Mouse (Mus musculus) thymus, adult 2 months (tissue): Measurements from ENCODE around the gene Trim31. TPM values are rescaled to one million over a fixed set of nuclear protein-coding genes. Genes with fewer than 3 reads are reported as not detected.

Experiments
- DNase-seq: peaks from one replicate; pipeline ENCODE4 v3.0.0; 2021
- H3K27ac ChIP-seq: fragments of 200-500 bp; 2 replicates; pipeline ENCODE4 v1.5.1; 2012; ENCODE audit warnings: low read length, control low read depth; ENCODE audit not compliant: control insufficient read depth, insufficient read depth
- H3K27me3 ChIP-seq: fragments of 200-500 bp; 2 replicates; pipeline ENCODE4 v1.6.1; 2012; ENCODE audit warnings: mild to moderate bottlenecking, low read length, moderate library complexity, mixed read lengths; ENCODE audit not compliant: control insufficient read depth, insufficient read depth
- H3K36me3 ChIP-seq: fragments of 200-500 bp; 2 replicates; pipeline ENCODE4 v1.6.1; 2012; ENCODE audit warnings: mild to moderate bottlenecking, low read length, moderate library complexity; ENCODE audit not compliant: control insufficient read depth, insufficient read depth
- H3K4me1 ChIP-seq: fragments of 200-500 bp; replicated peaks from 2 replicates; pipeline ENCODE4 v1.6.1; 2012; ENCODE audit warnings: low read length; ENCODE audit not compliant: control insufficient read depth, insufficient read depth
- H3K4me3 ChIP-seq: fragments of 200-500 bp; 2 replicates; pipeline ENCODE4 v1.5.1; 2012; ENCODE audit warnings: mild to moderate bottlenecking, low read length, control low read depth, moderate library complexity; ENCODE audit not compliant: control insufficient read depth, insufficient read depth
- CTCF ChIP-seq: fragments of 200-500 bp; IDR thresholded peaks from 2 replicates; pipeline ENCODE4 v1.5.1; 2012; ENCODE audit warnings: mild to moderate bottlenecking, control low read depth, low read length, moderate library complexity, borderline replicate concordance; ENCODE audit not compliant: control insufficient read depth, poor library complexity, insufficient read depth; ENCODE audit errors: extremely low read depth
- POLR2A ChIP-seq: fragments of 200-500 bp; IDR thresholded peaks from 2 replicates; pipeline ENCODE4 v1.6.1; 2012; ENCODE audit warnings: mild to moderate bottlenecking, low read length, control low read depth, moderate library complexity; ENCODE audit not compliant: control insufficient read depth, poor library complexity, insufficient read depth; ENCODE audit errors: extremely low read depth
- WGBS: fragments of 180-500 bp; shearing (Covaris S2); methylation state at CpG from one replicate; pipeline ENCODE4 v1.1.7; 2018; 5-methylcytosine and 5-hydroxymethylcytosine counted together
- polyA plus RNA-seq: library from polyadenylated mRNA; depleted of rRNA; stranded (reverse); fragments of >200 nt; gene quantifications from 2 replicates; pipeline ENCODE4 v1.2.3, GENCODE M21; 2012

The Trim31 gene
- polyA plus RNA-seq, 1 experiment = 0.38 TPM

- Histone ChIP-seq H3K27ac (no peak overlapping the region), H3K4me3 (no peak overlapping the region), H3K27me3 (peaks cover 8% of the 10 kb centered on the region; the same call in 1 of the 2 replicates), H3K4me1 (peaks cover 18% of the 10 kb centered on the region), H3K36me3 (peaks cover 12% of the 10 kb centered on the region)
- no peak for DNase-seq
- TF ChIP-seq POLR2A (no peak), CTCF (no peak)
- 92% methylated on average over 1 of the region's 1 CpGs for WGBS
Observed at GRCm38 (mm10) chr17:36948286-36948685, 50.4 kb downstream of the Trim31 start.

GRCm38 (mm10) chr17:36949265-36949664, 51.3 kb downstream of the Trim31 start:
- Histone ChIP-seq H3K27me3 (peaks cover 4% of the 10 kb centered on the region; the same call in 1 of the 2 replicates), H3K4me3 (no peak overlapping the region), H3K36me3 (peaks cover 12% of the 10 kb centered on the region), H3K27ac (no peak overlapping the region), H3K4me1 (peaks cover 8% of the 10 kb centered on the region)
- TF ChIP-seq CTCF = no peak
- TF ChIP-seq POLR2A = no peak
- WGBS = 96% methylated on average over 8 of the region's 8 CpGs
- no peak for DNase-seq

DNA sequence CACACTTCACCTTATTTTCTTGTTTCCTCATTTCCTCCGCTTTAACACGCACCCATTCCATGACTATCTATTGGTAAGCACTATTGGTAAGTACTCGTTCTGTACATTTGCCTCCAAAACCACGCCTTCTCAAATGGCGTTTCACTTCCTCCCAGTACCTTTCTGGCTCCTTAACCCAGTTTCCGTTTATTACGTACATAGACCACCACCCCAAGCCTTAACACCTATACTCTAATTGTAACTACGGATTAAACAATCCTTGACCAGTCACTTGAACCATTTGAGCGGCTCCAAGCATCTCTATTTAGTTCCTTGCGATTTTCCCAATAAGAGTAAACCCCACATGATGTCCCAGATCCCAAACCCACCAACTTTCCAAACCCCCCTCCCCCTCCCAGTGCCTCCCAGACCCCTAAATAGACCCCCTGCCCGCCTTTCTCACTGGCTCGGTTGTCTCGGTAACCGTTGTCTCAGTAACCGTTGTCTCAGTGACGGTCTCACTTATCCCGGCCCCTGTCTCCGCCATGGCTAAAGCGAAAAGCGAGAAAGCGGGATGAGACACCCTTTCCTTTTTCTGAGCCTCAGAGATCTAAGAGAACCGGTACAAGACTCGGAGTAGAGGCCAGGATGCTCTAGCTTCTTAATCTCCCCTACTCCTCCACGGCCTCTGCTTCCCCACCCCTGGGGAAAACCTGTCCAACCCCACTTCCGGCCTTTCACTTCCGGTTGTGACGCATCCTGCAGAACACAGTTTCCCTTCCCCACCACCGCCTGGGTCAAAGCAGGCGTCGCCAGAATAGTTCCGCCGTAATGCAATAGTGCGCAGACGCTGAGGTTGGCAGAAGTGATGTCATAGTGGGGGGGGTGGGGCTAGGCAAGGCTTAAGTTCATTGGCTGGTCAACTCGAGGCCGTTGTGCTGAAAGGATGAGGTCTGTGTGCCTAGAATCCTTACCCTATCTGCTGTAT, 53.3 kb downstream of the Trim31 start, which contains the start of gene Ppp1r11:
Gene Ppp1r11 (minus strand): TSS at position 761 of the 967 bp plus-strand sequence.
- under 1% methylated on average over 36 of the region's 36 CpGs for WGBS
- DNase-seq = peak; percentile 94
- TF ChIP-seq CTCF (no peak; the same call in 1 of the 2 replicates), POLR2A (peak; percentile 57)

DNA sequence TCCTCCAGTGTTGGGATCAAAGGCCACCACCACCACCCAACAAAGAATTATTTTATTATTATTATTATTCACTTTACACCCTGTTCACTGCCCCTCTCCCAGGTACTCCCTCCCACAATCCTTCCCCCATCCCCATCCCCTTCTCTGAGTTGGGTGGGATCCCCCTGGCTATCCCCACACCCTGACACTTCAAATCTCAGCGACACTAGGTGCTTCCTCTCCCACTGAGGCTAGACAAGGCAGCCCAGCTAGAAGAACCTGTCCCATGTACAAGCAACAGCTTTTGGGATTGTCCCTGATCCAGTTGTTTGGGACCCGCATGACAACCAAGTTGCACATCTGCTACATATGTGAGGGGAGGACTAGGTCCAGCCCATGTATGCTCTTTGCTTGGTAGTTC, 54.7 kb downstream of the Trim31 start:
- H3K36me3 ChIP-seq = peaks cover 12% of the 10 kb centered on the region
- WGBS = 93% methylated on average over 2 of the region's 2 CpGs
- no peak for DNase-seq
- no peaks in the 10 kb centered on the region for H3K27me3 ChIP-seq
- no peak overlapping the region for H3K27ac ChIP-seq
- TF ChIP-seq POLR2A = no peak
- TF ChIP-seq CTCF = no peak
- peaks cover 5% of the 10 kb centered on the region for H3K4me1 ChIP-seq
- H3K4me3 ChIP-seq = no peak overlapping the region

More for the DNA sequence above, 53.3 kb downstream of the Trim31 start, which contains the start of gene Ppp1r11:
- H3K4me1 ChIP-seq = peaks cover 7% of the 10 kb centered on the region
- peak within 1 kb of the TSS; percentile 73 for H3K4me3 ChIP-seq
- peak within 1 kb of the TSS; percentile 75 for H3K27ac ChIP-seq
- H3K36me3 ChIP-seq = peaks cover 12% of the 10 kb centered on the region
- H3K27me3 ChIP-seq = peaks cover 4% of the 10 kb centered on the region; the same call in 1 of the 2 replicates

GRCm38 (mm10) chr17:36953062-36953461, 55.1 kb downstream of the Trim31 start:
- TF ChIP-seq CTCF (no peak), POLR2A (no peak)
- H3K27ac ChIP-seq = no peak overlapping the region
- H3K36me3 ChIP-seq = peaks cover 12% of the 10 kb centered on the region
- no peaks in the 10 kb centered on the region for H3K27me3 ChIP-seq
- H3K4me3 ChIP-seq = no peak overlapping the region
- DNase-seq = no peak
- WGBS = 96% methylated on average over 1 of the region's 1 CpGs
- peaks cover 6% of the 10 kb centered on the region for H3K4me1 ChIP-seq

DNA sequence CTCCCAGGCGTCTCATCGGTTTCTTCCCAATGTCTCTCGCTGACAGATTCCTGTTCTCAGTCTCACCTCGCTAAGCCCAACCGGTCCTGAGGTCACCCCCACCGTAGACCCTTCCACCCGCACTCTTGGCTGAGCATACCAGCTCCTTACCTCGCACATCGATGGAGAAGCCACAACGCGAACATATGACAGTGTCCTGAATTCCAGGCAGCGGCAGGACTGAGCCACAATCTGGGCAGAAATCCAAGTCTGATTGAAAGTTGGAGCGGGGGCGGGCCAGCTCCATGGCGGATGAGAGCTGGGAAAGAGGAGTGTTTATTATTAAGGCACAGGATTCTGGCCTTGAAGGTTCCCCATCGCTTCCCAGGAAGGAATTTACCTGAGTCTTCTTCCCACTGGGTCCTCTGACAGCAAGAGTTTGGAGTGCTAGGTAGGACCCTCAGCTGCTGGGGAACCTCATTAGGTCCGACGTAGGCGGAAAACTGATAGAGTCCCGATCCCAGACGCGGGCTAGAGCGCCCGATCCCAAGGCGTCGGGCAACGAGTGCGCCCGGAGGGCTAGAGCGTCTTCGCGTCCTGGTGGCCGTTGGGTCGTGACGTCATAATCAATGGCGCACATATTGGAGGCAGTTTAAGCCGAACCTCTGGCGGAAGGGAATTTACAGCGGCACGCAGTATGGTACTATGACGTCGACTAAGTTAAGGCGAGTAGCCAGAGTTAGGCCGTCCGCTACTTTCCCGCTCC, 60.3 kb downstream of the Trim31 start, which contains the start of the genes Znrd1 and Znrd1as:
Gene Znrd1 (minus strand): TSS at position 561 of the 745 bp plus-strand sequence.
Gene Znrd1as (plus strand): TSS at position 594 of the 745 bp plus-strand sequence.
- TF ChIP-seq CTCF (no peak), POLR2A (peak; percentile 31; the same call in 1 of the 2 replicates)
- WGBS = 1% methylated on average over 46 of the region's 46 CpGs
- H3K4me3 ChIP-seq = peak within 1 kb of the TSS; percentile 72
- peaks cover 7% of the 10 kb centered on the region for H3K4me1 ChIP-seq
- H3K27me3 ChIP-seq = no peaks in the 10 kb centered on the region
- no peaks in the 10 kb centered on the region for H3K36me3 ChIP-seq
- DNase-seq = peak; percentile 88
- no peak within 1 kb of the TSS for H3K27ac ChIP-seq
